Mouse (Mus musculus) embryonic facial prominence, embryonic 15.5 days (tissue): Measurements from ENCODE around the gene Socs2. TPM values are rescaled to one million over a fixed set of nuclear protein-coding genes. Genes with fewer than 3 reads are reported as not detected.

Experiments used
- ATAC-seq: fragments of 200-750 bp; cut with Nextera tagmentation; 2 replicates; pipeline ENCODE4 v1.8.0; 2017; ENCODE audit warnings: low read depth, moderate TSS enrichment; ENCODE audit not compliant: insufficient number of reproducible peaks, low FRiP score, low TSS enrichment
- H3K27ac ChIP-seq: fragments of 300-500 bp; sonication (generic); replicated peaks from 2 replicates; pipeline ENCODE4 v1.5.1; 2015; ENCODE audit warnings: mild to moderate bottlenecking, inconsistent platforms
- H3K27me3 ChIP-seq: fragments of 300-500 bp; sonication (generic); 2 replicates; pipeline ENCODE4 v1.6.1; 2015; ENCODE audit warnings: inconsistent platforms
- H3K36me3 ChIP-seq: fragments of 300-500 bp; sonication (generic); 2 replicates; pipeline ENCODE4 v1.6.1; 2015; ENCODE audit warnings: mild to moderate bottlenecking, inconsistent platforms
- H3K4me1 ChIP-seq: fragments of 300-500 bp; sonication (generic); 2 replicates; pipeline ENCODE4 v1.6.1; 2015; ENCODE audit warnings: inconsistent platforms
- H3K4me2 ChIP-seq: fragments of 300-500 bp; sonication (generic); replicated peaks from 2 replicates; pipeline ENCODE4 v1.6.1; 2015; ENCODE audit warnings: mild to moderate bottlenecking, inconsistent platforms
- H3K4me3 ChIP-seq: fragments of 300-500 bp; sonication (generic); replicated peaks from 2 replicates; pipeline ENCODE4 v1.5.1; 2015; ENCODE audit warnings: mild to moderate bottlenecking, inconsistent platforms
- H3K9ac ChIP-seq: fragments of 300-500 bp; sonication (generic); 2 replicates; pipeline ENCODE4 v1.6.1; 2015; ENCODE audit warnings: inconsistent platforms
- H3K9me3 ChIP-seq: fragments of 300-500 bp; sonication (generic); replicated peaks from 2 replicates; pipeline ENCODE4 v1.6.1; 2016; ENCODE audit warnings: inconsistent platforms
- WGBS: fragments of 180-500 bp; shearing (Covaris S2); methylation state at CpG from one replicate; pipeline ENCODE4 v1.1.7; 2015; 5-methylcytosine and 5-hydroxymethylcytosine counted together
- polyA plus RNA-seq: library from polyadenylated mRNA; unstranded; fragments of >200 nt; fragmentation: Nextera tagmentation; extraction: Ambion mirVana; gene quantifications from 2 replicates; pipeline ENCODE4 v1.2.1, GENCODE M21; 2015

The Socs2 gene
- polyA plus RNA-seq, 1 experiment from 2014 or later = 74.6 TPM

GRCm38 (mm10) chr10:95418631-95419030 is 1.7 kb upstream of the Socs2 start:
- no peak overlapping the region for H3K4me2 ChIP-seq
- no peak overlapping the region for H3K27ac ChIP-seq
- WGBS = 63% methylated on average over 6 of the region's 6 CpGs
- no peak for ATAC-seq
- no peaks in the 10 kb centered on the region for H3K9me3 ChIP-seq
- peaks cover 30% of the 10 kb centered on the region for H3K4me1 ChIP-seq
- H3K4me3 ChIP-seq = no peak overlapping the region
- no peaks in the 10 kb centered on the region; the same call in 1 of the 2 replicates for H3K27me3 ChIP-seq
- H3K9ac ChIP-seq = no peak overlapping the region
- H3K36me3 ChIP-seq = no peaks in the 10 kb centered on the region

- 1% methylated on average over 25 of the region's 25 CpGs for WGBS
- Histone ChIP-seq H3K4me3 (peak overlapping the region; percentile 79), H3K9me3 (no peaks in the 10 kb centered on the region), H3K27ac (peak overlapping the region; percentile 78; the same call in 1 of the 2 replicates), H3K4me1 (peaks cover 30% of the 10 kb centered on the region), H3K4me2 (peak overlapping the region; percentile 98), H3K9ac (peak overlapping the region; percentile 21; the same call in 1 of the 2 replicates), H3K36me3 (no peaks in the 10 kb centered on the region), H3K27me3 (no peaks in the 10 kb centered on the region; the same call in 1 of the 2 replicates)
- no peak for ATAC-seq
Observed at GRCm38 (mm10) chr10:95417496-95418236, 686 bp upstream of the Socs2 start.

DNA sequence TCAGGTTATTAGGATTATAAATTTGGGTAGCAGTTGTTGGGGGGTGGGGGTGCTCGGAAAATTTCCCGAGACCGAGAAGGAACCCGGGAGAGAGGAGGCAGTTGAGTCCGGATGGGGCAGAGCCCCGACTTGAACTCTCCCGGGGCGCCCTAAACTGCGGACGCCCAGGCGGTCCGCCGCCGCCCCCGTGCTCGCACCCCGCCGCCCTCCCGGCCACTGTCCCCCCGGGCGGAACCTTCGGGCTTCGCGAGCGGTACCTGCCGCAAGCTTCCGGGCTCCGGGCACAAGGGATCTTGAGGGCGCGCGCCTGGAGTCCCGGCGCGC is 657 bp downstream of the Socs2 start:
- peak overlapping the region; percentile 98 for H3K4me2 ChIP-seq
- WGBS = under 1% methylated on average over 33 of the region's 34 CpGs
- no peaks in the 10 kb centered on the region for H3K9me3 ChIP-seq
- H3K4me3 ChIP-seq = peak overlapping the region; percentile 79
- H3K27ac ChIP-seq = peak overlapping the region; percentile 90
- H3K4me1 ChIP-seq = peaks cover 30% of the 10 kb centered on the region
- peak; percentile 19; the same call in 1 of the 2 replicates for ATAC-seq
- H3K36me3 ChIP-seq = no peaks in the 10 kb centered on the region
- no peaks in the 10 kb centered on the region; the same call in 1 of the 2 replicates for H3K27me3 ChIP-seq
- peak overlapping the region; percentile 62 for H3K9ac ChIP-seq

DNA sequence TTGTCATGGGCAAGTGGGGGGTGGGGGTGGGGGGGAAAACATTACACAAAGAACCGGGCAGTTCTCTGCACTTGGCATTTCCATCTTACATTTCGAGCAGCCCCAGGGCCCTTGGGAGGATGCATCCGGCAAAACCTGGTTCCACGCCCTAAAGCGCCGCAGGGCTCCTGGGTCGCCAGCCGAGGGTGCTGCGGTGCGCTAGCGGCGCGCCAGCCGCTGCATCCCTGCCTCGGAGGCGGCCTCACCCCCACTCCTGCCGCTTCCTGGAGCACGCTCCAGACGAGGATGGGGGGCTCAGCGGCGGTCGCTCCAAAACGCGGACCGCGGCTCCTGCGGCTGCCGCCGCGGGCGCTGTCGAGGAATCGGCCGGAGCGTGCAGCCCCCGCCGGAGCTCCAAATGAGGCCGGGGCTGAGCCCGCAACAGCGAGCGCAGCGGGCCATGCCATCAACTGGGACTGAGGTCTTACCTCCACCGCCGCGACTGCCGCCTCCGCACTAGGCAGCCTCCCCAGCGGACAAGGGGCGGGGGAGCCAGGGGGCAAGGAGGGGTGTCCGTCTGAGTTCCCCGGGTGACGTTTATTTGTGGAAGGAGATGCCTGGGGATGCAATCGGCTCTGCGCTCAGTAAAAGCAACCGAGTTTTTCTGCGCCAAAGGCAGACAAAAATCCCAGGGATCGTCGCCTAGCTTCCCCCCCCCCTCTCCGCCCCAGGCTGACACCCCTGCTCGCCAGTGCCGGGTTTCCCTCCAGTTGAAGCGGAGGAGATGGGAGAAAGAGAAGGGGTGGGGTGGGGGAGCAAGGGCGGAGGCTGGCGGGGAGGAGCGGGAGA is 1.2 kb downstream of the Socs2 start:
- H3K27me3 ChIP-seq = no peaks in the 10 kb centered on the region; the same call in 1 of the 2 replicates
- H3K4me3 ChIP-seq = peak overlapping the region; percentile 79
- H3K9ac ChIP-seq = peak overlapping the region; percentile 62
- H3K9me3 ChIP-seq = no peaks in the 10 kb centered on the region
- H3K27ac ChIP-seq = peak overlapping the region; percentile 90
- H3K36me3 ChIP-seq = no peaks in the 10 kb centered on the region
- peaks cover 30% of the 10 kb centered on the region for H3K4me1 ChIP-seq
- ATAC-seq = peak; percentile 1; the same call in 1 of the 2 replicates
- peak overlapping the region; percentile 98 for H3K4me2 ChIP-seq
- WGBS = under 1% methylated on average over 59 of the region's 65 CpGs

- H3K4me3 ChIP-seq = peak overlapping the region; percentile 79
- H3K27ac ChIP-seq = no peak overlapping the region; the same call in 1 of the 2 replicates
- ATAC-seq = no peak
- H3K9ac ChIP-seq = peak overlapping the region; percentile 37; the same call in 1 of the 2 replicates
- H3K9me3 ChIP-seq = no peaks in the 10 kb centered on the region
- peak overlapping the region; percentile 98 for H3K4me2 ChIP-seq
- H3K4me1 ChIP-seq = peaks cover 30% of the 10 kb centered on the region
- WGBS = 0% methylated on average over 15 of the region's 15 CpGs
- H3K36me3 ChIP-seq = no peaks in the 10 kb centered on the region
- no peaks in the 10 kb centered on the region; the same call in 1 of the 2 replicates for H3K27me3 ChIP-seq
Observed at GRCm38 (mm10) chr10:95415159-95415532, 1.8 kb downstream of the Socs2 start.

- H3K27ac ChIP-seq = 0 out of 2 replicates have a peak overlapping the region, but pooled peaks have one; percentile 11
- peak overlapping the region; percentile 79 for H3K4me3 ChIP-seq
- H3K36me3 ChIP-seq = no peaks in the 10 kb centered on the region
- peak overlapping the region; percentile 37 for H3K9ac ChIP-seq
- H3K9me3 ChIP-seq = no peaks in the 10 kb centered on the region
- no peak for ATAC-seq
- under 1% methylated on average over 65 of the region's 65 CpGs for WGBS
- H3K4me1 ChIP-seq = peaks cover 30% of the 10 kb centered on the region
- H3K27me3 ChIP-seq = no peaks in the 10 kb centered on the region; the same call in 1 of the 2 replicates
- peak overlapping the region; percentile 98 for H3K4me2 ChIP-seq
Observed at GRCm38 (mm10) chr10:95414316-95415158, 2.4 kb downstream of the Socs2 start.

- no peak overlapping the region for H3K9ac ChIP-seq
- H3K27me3 ChIP-seq = no peaks in the 10 kb centered on the region; the same call in 1 of the 2 replicates
- H3K36me3 ChIP-seq = no peaks in the 10 kb centered on the region
- H3K4me2 ChIP-seq = no peak overlapping the region
- no peaks in the 10 kb centered on the region for H3K9me3 ChIP-seq
- H3K27ac ChIP-seq = no peak overlapping the region
- ATAC-seq = no peak
- H3K4me3 ChIP-seq = no peak overlapping the region
- peaks cover 24% of the 10 kb centered on the region for H3K4me1 ChIP-seq
- WGBS = 87% methylated on average over 9 of the region's 9 CpGs
Observed at GRCm38 (mm10) chr10:95411139-95411538, 5.8 kb downstream of the Socs2 start.

DNA sequence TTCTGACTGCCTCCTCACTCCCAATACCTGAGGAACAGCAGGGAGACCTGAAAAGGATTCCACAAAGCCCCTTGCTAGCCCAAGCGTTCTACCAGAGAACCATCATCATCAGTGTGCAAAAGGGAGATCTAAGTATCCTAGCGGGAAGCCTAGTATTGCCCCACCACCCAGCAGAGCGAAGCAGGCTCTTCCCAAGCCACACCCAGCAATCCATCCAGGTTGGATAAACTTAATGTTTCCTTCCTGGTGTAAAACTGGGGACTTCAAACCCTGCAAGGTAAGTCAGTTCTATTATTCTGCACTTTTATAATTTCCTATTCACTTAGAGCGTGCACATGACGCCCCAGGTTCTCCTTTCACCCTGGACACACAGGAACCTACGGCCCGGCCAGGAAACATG is 6.3 kb downstream of the Socs2 start:
- no peak overlapping the region for H3K4me3 ChIP-seq
- no peak overlapping the region for H3K4me2 ChIP-seq
- no peaks in the 10 kb centered on the region for H3K36me3 ChIP-seq
- ATAC-seq = no peak
- no peak overlapping the region for H3K9ac ChIP-seq
- H3K9me3 ChIP-seq = no peaks in the 10 kb centered on the region
- no peak overlapping the region for H3K27ac ChIP-seq
- 89% methylated on average over 7 of the region's 7 CpGs for WGBS
- H3K27me3 ChIP-seq = no peaks in the 10 kb centered on the region; the same call in 1 of the 2 replicates
- peaks cover 20% of the 10 kb centered on the region for H3K4me1 ChIP-seq

DNA sequence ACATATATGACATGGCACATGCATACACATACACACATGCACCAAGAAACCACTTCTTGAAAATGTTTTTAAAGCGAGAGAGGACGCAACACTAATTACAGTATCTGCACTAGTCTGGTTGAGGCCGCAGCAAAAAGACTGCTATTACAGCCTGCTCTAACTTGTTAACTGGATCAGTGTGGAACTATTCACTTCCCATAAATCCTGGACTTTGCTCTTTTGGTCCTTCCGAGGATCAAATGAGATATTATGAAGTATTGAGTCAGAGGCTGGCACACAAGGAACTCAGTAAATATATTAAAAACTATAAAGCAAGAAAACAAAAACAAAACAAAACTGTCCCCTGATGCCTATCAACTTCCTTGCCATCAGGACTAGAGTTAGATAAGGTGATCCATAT is 6.8 kb downstream of the Socs2 start:
- no peak overlapping the region for H3K4me3 ChIP-seq
- H3K9ac ChIP-seq = no peak overlapping the region
- H3K27ac ChIP-seq = no peak overlapping the region
- no peaks in the 10 kb centered on the region; the same call in 1 of the 2 replicates for H3K27me3 ChIP-seq
- H3K9me3 ChIP-seq = no peaks in the 10 kb centered on the region
- peaks cover 15% of the 10 kb centered on the region for H3K4me1 ChIP-seq
- no peaks in the 10 kb centered on the region for H3K36me3 ChIP-seq
- no peak overlapping the region for H3K4me2 ChIP-seq
- 83% methylated on average over 4 of the region's 4 CpGs for WGBS
- no peak for ATAC-seq

DNA sequence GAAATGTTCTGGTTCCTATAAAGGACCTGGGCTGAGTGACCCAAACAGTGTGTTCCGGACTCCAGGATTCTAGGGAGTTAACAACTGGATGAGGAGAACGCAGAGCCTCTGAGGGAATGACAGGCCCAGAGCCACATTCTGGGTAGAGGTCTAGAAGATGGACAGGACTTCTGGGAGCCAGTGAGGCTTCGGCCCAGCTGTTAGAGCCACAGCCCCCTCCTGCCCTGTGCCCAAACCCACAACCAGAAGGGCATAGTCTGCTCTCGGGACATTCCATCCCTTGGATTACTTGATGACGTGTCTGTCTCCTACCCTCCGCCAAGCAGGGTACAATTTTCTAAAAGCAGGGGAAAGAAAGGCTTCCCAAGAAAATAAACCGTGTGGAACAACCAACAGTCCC is 7.8 kb downstream of the Socs2 start:
- Histone ChIP-seq H3K4me3 (no peak overlapping the region), H3K36me3 (no peaks in the 10 kb centered on the region), H3K27me3 (no peaks in the 10 kb centered on the region; the same call in 1 of the 2 replicates), H3K4me1 (peaks cover 4% of the 10 kb centered on the region; the same call in 1 of the 2 replicates), H3K27ac (no peak overlapping the region), H3K9me3 (no peaks in the 10 kb centered on the region), H3K4me2 (no peak overlapping the region), H3K9ac (no peak overlapping the region)
- WGBS = 79% methylated on average over 7 of the region's 7 CpGs
- 0 out of 2 replicates have a peak, but pooled peaks have one; percentile 48 for ATAC-seq
